In the genomic region with DNA sequence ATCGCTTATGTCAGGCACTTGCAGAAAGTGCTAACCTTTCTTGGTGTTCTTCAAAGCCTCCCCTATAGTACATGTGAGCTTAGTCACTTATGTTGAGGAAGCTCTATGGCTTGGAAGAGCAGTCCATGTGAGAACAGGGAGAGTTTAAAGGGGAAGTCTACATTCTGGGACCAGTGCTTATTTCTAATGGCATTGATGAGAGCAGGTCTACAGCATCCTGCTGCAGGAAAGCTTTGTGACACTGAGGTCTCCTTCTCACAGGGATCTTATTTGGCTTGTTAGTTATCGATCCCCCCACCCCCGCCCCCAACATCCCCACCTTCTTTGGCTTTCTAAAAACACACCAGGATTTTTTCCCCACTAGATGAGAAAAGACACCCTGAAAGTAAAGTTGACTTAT, we compare ENCODE assay signal across 12 mouse cellular contexts.
DNase-seq lines count a peak whose midpoint lies in the region; ATAC-seq lines count a peak whose summit lies in the region.
"Had no signal": no experiment of that assay in that cellular context is flagged by ENCODE, and none has a peak within 500 bp of the region (broad histone marks: within the 10 kb centered on the region; RNA-seq: fewer than 3 reads in every experiment).

No protein-coding gene starts in this region.

- DNase-seq in neural tube, embryonic 11.5 days (ENCODE audit: low spot score) = no peak
- no peak for DNase-seq in neural tube, embryonic 10.5 days (ENCODE audit: extremely low spot score, low spot score)
- DNase-seq in adrenal gland, postnatal 25 days = no peak
- no peak for DNase-seq in right cerebral cortex, postnatal 36 days (ENCODE audit: low spot score in 2 of 2)
- DNase-seq in embryo, embryonic 10 days (ENCODE audit: low spot score) = no peak
- DNase-seq: cerebellum, adult 11 months; right cerebral cortex, postnatal 25 days had no signal

- 82% methylated on average over 3 of the region's 3 CpGs for WGBS in neural tube, embryonic 11.5 days
- WGBS in hindbrain, embryonic 12.5 days = 62% methylated on average over 3 of the region's 3 CpGs
- WGBS in midbrain, embryonic 12.5 days = 39% methylated on average over 3 of the region's 3 CpGs

- H3K9ac ChIP-seq in neural tube, embryonic 11.5 days (ENCODE audit: low read length) = no peak overlapping the region
- peak overlapping the region; percentile 4; the same call in 1 of the 2 replicates for H3K9ac ChIP-seq in hindbrain, embryonic 12.5 days
- no peak overlapping the region for H3K9ac ChIP-seq in midbrain, embryonic 12.5 days (replicated peaks)
- H3K9ac ChIP-seq: intestine, embryonic 15.5 days; liver, embryonic 12.5 days had no signal

- peak overlapping the region; percentile 45 for H3K27ac ChIP-seq in neural tube, embryonic 11.5 days (ENCODE audit: low read depth, low read length)
- H3K27ac ChIP-seq in hindbrain, embryonic 12.5 days = peak overlapping the region; percentile 76
- peak overlapping the region; percentile 86 for H3K27ac ChIP-seq in midbrain, embryonic 12.5 days (replicated peaks)
- H3K27ac ChIP-seq: liver, embryonic 12.5 days had no signal

- H3K4me1 ChIP-seq in neural tube, embryonic 11.5 days (ENCODE audit: control insufficient read depth, insufficient read depth, low read length) = peaks cover 7% of the 10 kb centered on the region
- peaks cover 41% of the 10 kb centered on the region for H3K4me1 ChIP-seq in hindbrain, embryonic 12.5 days
- peaks cover 44% of the 10 kb centered on the region for H3K4me1 ChIP-seq in midbrain, embryonic 12.5 days
- H3K4me1 ChIP-seq: intestine, embryonic 15.5 days; liver, embryonic 12.5 days had no signal

- H3K4me3 ChIP-seq in neural tube, embryonic 11.5 days (ENCODE audit: low read depth, low read length) = no peak overlapping the region
- no peak overlapping the region for H3K4me3 ChIP-seq in hindbrain, embryonic 12.5 days
- H3K4me3 ChIP-seq in midbrain, embryonic 12.5 days = peak overlapping the region; percentile 17; the same call in 1 of the 2 replicates
- H3K4me3 ChIP-seq: intestine, embryonic 15.5 days; liver, embryonic 12.5 days had no signal

- H3K4me2 ChIP-seq in neural tube, embryonic 11.5 days (ENCODE audit: low read depth) = no peak overlapping the region
- H3K4me2 ChIP-seq in hindbrain, embryonic 12.5 days (replicated peaks) = peak overlapping the region; percentile 43
- H3K4me2 ChIP-seq in midbrain, embryonic 12.5 days (replicated peaks) = peak overlapping the region; percentile 45
- H3K4me2 ChIP-seq: intestine, embryonic 15.5 days; liver, embryonic 12.5 days had no signal

- H3K36me3 ChIP-seq in neural tube, embryonic 11.5 days (ENCODE audit: control insufficient read depth, insufficient read depth, low read length) = no peaks in the 10 kb centered on the region
- H3K36me3 ChIP-seq in hindbrain, embryonic 12.5 days = no peaks in the 10 kb centered on the region
- no peaks in the 10 kb centered on the region for H3K36me3 ChIP-seq in midbrain, embryonic 12.5 days
- H3K36me3 ChIP-seq: intestine, embryonic 15.5 days; liver, embryonic 12.5 days had no signal

- H3K9me3 ChIP-seq in neural tube, embryonic 11.5 days (ENCODE audit: control insufficient read depth, low read length) = no peaks in the 10 kb centered on the region
- no peaks in the 10 kb centered on the region for H3K9me3 ChIP-seq in hindbrain, embryonic 12.5 days (replicated peaks)
- no peaks in the 10 kb centered on the region for H3K9me3 ChIP-seq in midbrain, embryonic 12.5 days
- H3K9me3 ChIP-seq: intestine, embryonic 15.5 days; liver, embryonic 12.5 days had no signal

- ATAC-seq in neural tube, embryonic 11.5 days (ENCODE audit: insufficient read depth, low FRiP score, low TSS enrichment) = peak; percentile 13; the same call in 1 of the 2 replicates
- peak; percentile 29; the same call in 1 of the 2 replicates for ATAC-seq in hindbrain, embryonic 12.5 days (ENCODE audit: low FRiP score)
- peak; percentile 28 for ATAC-seq in midbrain, embryonic 12.5 days (ENCODE audit: low FRiP score, low read depth)
- ATAC-seq: CD4-positive, CD25-positive, alpha-beta regulatory T cell, adult 4 months; intestine, embryonic 15.5 days; liver, embryonic 12.5 days had no signal

- no peaks in the 10 kb centered on the region for H3K27me3 ChIP-seq in neural tube, embryonic 11.5 days (ENCODE audit: control insufficient read depth, insufficient read depth, low read length)
- H3K27me3 ChIP-seq in hindbrain, embryonic 12.5 days = no peaks in the 10 kb centered on the region
- H3K27me3 ChIP-seq in midbrain, embryonic 12.5 days = 0 out of 2 replicates have a peak, but pooled peaks cover 4% of the 10 kb centered on the region
- H3K27me3 ChIP-seq: intestine, embryonic 15.5 days; liver, embryonic 12.5 days had no signal
